Mouse (Mus musculus) ES-E14 (cell line): ENCODE results near the gene Cyb5d1. TPM values are rescaled to one million over a fixed set of nuclear protein-coding genes. Genes with fewer than 3 reads are reported as not detected.

ENCODE experiments used
- DNase-seq: peaks from one replicate; pipeline ENCODE4 v3.0.0-alpha.2; 2013; ENCODE audit warnings: low read depth, low spot score
- H3K27ac ChIP-seq: 2 replicates; pipeline ENCODE4 v1.5.1; 2012; ENCODE audit warnings: low read depth, mild to moderate bottlenecking, low read length, moderate library complexity, mixed read lengths; ENCODE audit not compliant: poor library complexity, insufficient read depth, severe bottlenecking
- H3K36me3 ChIP-seq: 2 replicates; pipeline ENCODE4 v1.6.1; 2012; ENCODE audit warnings: mild to moderate bottlenecking, low read length, moderate library complexity, mixed read lengths; ENCODE audit not compliant: control insufficient read depth, poor library complexity, insufficient read depth, severe bottlenecking
- H3K4me1 ChIP-seq, 2 experiments: fragments of 150-350 bp in 1 of 2; sonication (generic) in 1 of 2; 2 replicates each; pipeline ENCODE4 v1.6.1; 2012; ENCODE audit warnings: low read length in 2 of 2, mild to moderate bottlenecking in 1 of 2, mixed read lengths in 1 of 2; ENCODE audit not compliant: control insufficient read depth in 2 of 2, insufficient read depth in 2 of 2, poor library complexity in 1 of 2
- H3K4me3 ChIP-seq, 2 experiments: fragments of 150-350 bp in 1 of 2; sonication (generic) in 1 of 2; 2 replicates each; pipeline ENCODE4 v1.5.1; 2012; ENCODE audit warnings: low read length in 2 of 2, low read depth in 1 of 2, mild to moderate bottlenecking in 1 of 2, mixed read lengths in 1 of 2; ENCODE audit not compliant: insufficient read depth in 1 of 2, poor library complexity in 1 of 2, severe bottlenecking in 1 of 2
- H3K9ac ChIP-seq: 2 replicates; pipeline ENCODE4 v1.6.1; 2012; ENCODE audit warnings: low read depth, mild to moderate bottlenecking, low read length, mixed read lengths; ENCODE audit not compliant: poor library complexity, insufficient read depth, severe bottlenecking
- H3K9me3 ChIP-seq: fragments of 150-350 bp; sonication (generic); 2 replicates; pipeline ENCODE4 v1.6.1; 2012; ENCODE audit warnings: low read depth, mild to moderate bottlenecking, low read length; ENCODE audit not compliant: control insufficient read depth, insufficient read depth
- CHD2 ChIP-seq: IDR thresholded peaks from 2 replicates; pipeline ENCODE4 v1.6.1; 2014; ENCODE audit warnings: mild to moderate bottlenecking, low read depth, low read length, inconsistent platforms
- HCFC1 ChIP-seq: IDR thresholded peaks from 2 replicates; pipeline ENCODE4 v1.6.1; 2012; ENCODE audit warnings: low read length, inconsistent platforms, borderline replicate concordance; ENCODE audit not compliant: insufficient read depth
- MAFK ChIP-seq: IDR thresholded peaks from 2 replicates; pipeline ENCODE4 v1.6.1; 2014; ENCODE audit warnings: mild to moderate bottlenecking, low read depth, low read length, inconsistent platforms; ENCODE audit not compliant: insufficient read depth
- ZC3H11A ChIP-seq: IDR thresholded peaks from 2 replicates; pipeline ENCODE4 v1.6.1; 2012; ENCODE audit warnings: low read depth, mild to moderate bottlenecking, inconsistent platforms, low read length, borderline replicate concordance
- ZNF384 ChIP-seq: IDR thresholded peaks from 2 replicates; pipeline ENCODE4 v1.6.1; 2012; ENCODE audit warnings: low read depth, low read length, inconsistent platforms
- in situ Hi-C, 2 experiments: fragments of 600-800 bp; cut with MboI; formaldehyde crosslinking; loops; one replicate each; pipeline ENCODE4 v1.15.1; 2025; ENCODE audit warnings: low sequenced_read_pairs in 2 of 2, inconsistent platforms in 1 of 2; ENCODE audit not compliant: unreplicated experiment in 2 of 2
- total RNA-seq: library from RNA; depleted of rRNA; stranded (reverse); fragments of 300-350 nt; gene quantifications from 2 replicates; pipeline ENCODE4 v1.2.3, GENCODE M21; 2012

Cyb5d1 gene
- total RNA-seq, 1 experiment: 29.0 TPM

DNA sequence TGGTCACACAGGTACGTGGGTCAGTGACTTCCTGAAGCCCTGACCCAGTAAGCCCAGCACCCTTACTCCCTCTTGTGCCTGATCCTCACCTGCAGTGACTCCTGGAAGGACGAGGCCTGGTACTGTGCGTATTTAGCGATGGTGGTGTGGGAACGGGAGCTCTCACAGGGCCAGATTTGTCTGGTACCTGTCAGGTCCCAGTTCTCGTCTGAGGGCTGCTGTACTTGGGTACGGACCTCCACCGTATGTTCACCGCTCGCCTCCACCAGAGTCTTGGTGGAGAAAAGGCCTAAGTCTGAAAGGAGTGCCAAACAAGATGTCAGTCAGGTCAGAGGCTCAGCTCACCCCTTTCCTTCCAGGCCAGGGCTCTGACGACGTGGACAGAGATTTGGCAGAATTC lies 6.6 kb upstream of the Cyb5d1 start:
- in situ Hi-C loops: no loop called here
- no peak overlapping the region for H3K4me3 ChIP-seq
- TF ChIP-seq CHD2 (no peak), ZNF384 (no peak), ZC3H11A (no peak), MAFK (no peak), HCFC1 (no peak)
- no peak for DNase-seq
- H3K9me3 ChIP-seq: no peaks in the 10 kb centered on the region
- H3K4me1 ChIP-seq: peaks cover 0 to 22% of the 10 kb centered on the region in 2 experiments; a peak in 2 of 4 replicates
- no peak overlapping the region for H3K27ac ChIP-seq
- 0 out of 2 replicates have a peak overlapping the region, but pooled peaks have one; percentile 59 for H3K9ac ChIP-seq
- H3K36me3 ChIP-seq: peaks cover 44% of the 10 kb centered on the region

DNA sequence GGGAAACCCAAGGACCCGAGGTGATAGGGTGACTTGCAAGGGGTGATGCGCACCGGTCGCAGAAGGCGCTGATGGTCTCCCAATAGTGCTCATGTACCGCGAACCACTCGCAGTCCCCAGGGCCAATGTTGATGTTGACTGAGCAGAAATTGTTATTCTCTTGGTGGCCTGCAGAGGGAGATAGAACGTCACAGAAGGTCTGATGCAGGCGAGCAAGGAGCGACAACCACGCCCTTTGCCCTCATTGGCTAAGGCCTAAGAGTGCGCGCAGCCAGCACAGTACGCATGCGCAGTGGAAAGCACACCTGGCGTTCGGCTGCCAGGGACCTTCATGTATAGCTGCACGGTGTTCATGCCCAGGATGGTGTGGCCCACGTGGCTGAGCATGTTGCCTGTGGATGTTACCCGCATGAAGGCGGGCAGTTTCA lies 5.8 kb upstream of the Cyb5d1 start:
- Histone ChIP-seq H3K36me3 (peaks cover 39% of the 10 kb centered on the region), H3K4me3 (peak overlapping the region in 1 of 2 experiments; percentile 34; a peak in 2 of 4 replicates), H3K4me1 (peaks cover 0 to 25% of the 10 kb centered on the region in 2 experiments; a peak in 2 of 4 replicates), H3K9me3 (no peaks in the 10 kb centered on the region), H3K27ac (no peak overlapping the region), H3K9ac (peak overlapping the region; percentile 59; the same call in 1 of the 2 replicates)
- in situ Hi-C loops: no loop called here
- TF ChIP-seq MAFK: peak; percentile 47; the same call in 1 of the 2 replicates
- peak; percentile 88; the same call in 1 of the 2 replicates for TF ChIP-seq ZC3H11A
- TF ChIP-seq CHD2: no peak
- TF ChIP-seq HCFC1: peak; percentile 54; the same call in 1 of the 2 replicates
- TF ChIP-seq ZNF384: 0 out of 2 replicates have a peak, but pooled peaks have one; percentile 60
- peak; percentile 98 for DNase-seq

- TF ChIP-seq CHD2: no peak
- no peak for TF ChIP-seq ZC3H11A
- no peak for TF ChIP-seq MAFK
- TF ChIP-seq ZNF384: no peak
- TF ChIP-seq HCFC1: no peak
- H3K4me3 ChIP-seq: peak overlapping the region; percentile 53 to 67
- H3K36me3 ChIP-seq: peaks cover 30% of the 10 kb centered on the region
- peaks cover 0 to 17% of the 10 kb centered on the region in 2 experiments; a peak in 2 of 4 replicates for H3K4me1 ChIP-seq
- peak overlapping the region; percentile 64 for H3K9ac ChIP-seq
- no peak for DNase-seq
- in situ Hi-C loops: no loop called here
- no peaks in the 10 kb centered on the region for H3K9me3 ChIP-seq
- H3K27ac ChIP-seq: no peak overlapping the region
Measured at GRCm38 (mm10) chr11:69400083-69400850, 4.8 kb upstream of the Cyb5d1 start.

DNA sequence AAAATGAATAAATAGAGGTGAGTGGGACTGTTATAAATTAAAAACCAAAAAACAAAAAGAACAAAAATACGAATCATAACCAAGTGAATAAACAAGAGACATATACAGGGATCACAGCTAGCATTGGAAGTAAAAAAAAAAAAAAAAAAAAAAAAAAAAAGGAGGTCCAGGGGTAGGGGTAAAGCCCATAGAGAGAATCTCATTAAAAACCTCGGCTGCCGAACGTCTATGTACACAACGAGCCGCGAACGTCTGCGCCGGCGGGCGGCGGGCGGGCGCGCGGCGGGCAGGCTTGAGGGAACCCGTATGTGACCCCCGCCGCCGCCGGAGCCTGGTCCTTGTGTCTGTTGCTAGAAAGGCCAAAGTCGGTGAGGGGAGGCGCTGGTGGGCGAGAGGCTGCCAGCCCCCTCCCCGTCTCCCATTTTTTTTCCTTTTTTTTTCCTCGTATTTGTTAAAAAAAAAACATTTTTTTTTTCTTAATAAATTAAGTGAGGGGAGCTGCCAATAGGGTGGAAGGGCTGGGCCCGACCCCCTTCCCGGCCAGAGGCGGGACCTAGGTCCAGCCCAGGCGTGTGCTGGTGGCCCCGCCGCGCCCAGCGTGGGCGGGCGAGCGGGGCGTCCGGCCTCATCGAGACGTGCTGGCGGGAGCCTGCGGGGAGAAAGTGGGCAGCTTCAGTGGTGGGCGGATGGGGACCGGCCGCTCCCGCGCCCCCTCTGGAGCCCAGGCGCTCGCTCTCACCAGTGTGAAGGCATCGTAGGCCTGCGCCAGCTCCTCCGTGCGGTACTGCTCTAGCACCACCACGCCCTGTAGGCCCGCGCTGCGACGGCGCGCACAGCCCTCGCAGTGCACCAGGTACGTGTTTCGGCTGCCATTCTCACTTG lies 4.0 kb upstream of the Cyb5d1 start:
- no peak for DNase-seq
- H3K9me3 ChIP-seq: no peaks in the 10 kb centered on the region
- in situ Hi-C loops: no loop called here
- H3K9ac ChIP-seq: peak overlapping the region; percentile 64
- H3K27ac ChIP-seq: no peak overlapping the region
- H3K4me1 ChIP-seq: peaks cover 0 to 13% of the 10 kb centered on the region in 2 experiments; a peak in 1 of 4 replicates
- H3K36me3 ChIP-seq: peaks cover 23% of the 10 kb centered on the region; the same call in 1 of the 2 replicates
- peak; percentile 83 for TF ChIP-seq ZNF384
- no peak for TF ChIP-seq MAFK
- TF ChIP-seq HCFC1: no peak
- no peak for TF ChIP-seq CHD2
- no peak for TF ChIP-seq ZC3H11A
- H3K4me3 ChIP-seq: peak overlapping the region; percentile 67 to 80
